Mouse (Mus musculus) bone marrow macrophage, adult 2 months (primary cell): ENCODE data around the gene Gm5773. TPM values are rescaled to one million over a fixed set of nuclear protein-coding genes. Genes with fewer than 3 reads are reported as not detected.
"Not testable (repeated sequence)": the region's sequence is repeated elsewhere in the genome, so short reads cannot be mapped to it uniquely, and the experiment has no call there.

ENCODE experiments used
- H3K27ac ChIP-seq: 2 replicates; pipeline ENCODE4 v1.5.1; 2012; ENCODE audit warnings: low read depth, low read length; ENCODE audit not compliant: insufficient read depth
- H3K4me1 ChIP-seq: 2 replicates; pipeline ENCODE4 v1.6.1; 2012; ENCODE audit warnings: low read length; ENCODE audit not compliant: control insufficient read depth, insufficient read depth
- H3K4me3 ChIP-seq: 2 replicates; pipeline ENCODE4 v1.5.1; 2012; ENCODE audit warnings: mild to moderate bottlenecking, low read length, moderate library complexity; ENCODE audit not compliant: insufficient read depth
- polyA plus RNA-seq: library from polyadenylated mRNA; stranded (reverse); fragments of >200 nt; gene quantifications from 2 replicates; pipeline ENCODE4 v1.2.4, GENCODE M21; 2012; ENCODE audit not compliant: missing spikeins, insufficient read depth, insufficient read length

Gm5773 gene
- polyA plus RNA-seq, result not detected in 2 replicates

DNA sequence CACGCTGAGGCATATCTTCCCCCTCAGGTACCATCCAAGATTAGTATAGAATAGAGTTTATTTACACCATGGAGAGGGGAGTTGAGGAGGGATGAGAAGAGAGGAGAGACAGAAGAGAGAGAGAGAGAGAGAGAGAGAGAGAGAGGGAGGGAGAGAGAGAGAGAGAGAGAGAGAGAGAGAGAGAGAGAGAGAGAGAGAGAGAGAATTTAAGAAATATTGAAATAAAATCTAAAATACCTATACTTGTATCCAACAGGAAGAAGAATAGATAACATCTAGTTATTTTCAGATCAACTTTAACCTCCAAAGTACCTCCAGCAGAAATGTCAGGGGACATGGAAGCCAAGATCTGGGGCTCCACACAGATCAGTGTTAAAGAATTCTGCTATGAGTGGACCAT lies at the start of gene Gm5773:
TSS of gene Gm5773 (plus strand) at position 301 of the 400 bp plus-strand sequence.
- H3K27ac ChIP-seq, H3K4me1 ChIP-seq, H3K4me3 ChIP-seq: not testable (repeated sequence)

- H3K4me3 ChIP-seq, H3K27ac ChIP-seq, H3K4me1 ChIP-seq: not testable (repeated sequence)
Observed at GRCm38 (mm10) chr3:93745475-93745874, 27.3 kb upstream of the Gm5773 start.

DNA sequence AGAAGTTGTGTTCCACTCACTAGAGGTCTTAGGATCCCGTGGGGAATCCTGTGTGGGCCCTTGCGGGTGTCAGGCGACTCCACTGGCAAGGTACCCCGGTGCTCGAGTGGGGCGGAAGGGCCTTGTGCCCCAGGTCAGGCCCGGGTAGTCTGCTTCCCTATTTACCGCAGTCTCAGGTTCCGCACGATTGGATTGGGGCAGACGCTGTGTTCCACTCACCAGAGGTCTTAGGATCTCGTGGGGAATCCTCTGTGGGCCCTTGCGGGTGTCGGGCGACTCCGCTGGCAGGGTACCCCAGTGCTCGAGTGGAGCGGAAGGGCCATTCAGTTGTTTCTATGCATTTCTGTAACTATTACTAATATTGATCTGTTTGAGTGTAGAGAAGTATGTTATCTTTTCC lies 18.8 kb upstream of the Gm5773 start:
- H3K4me3 ChIP-seq, H3K4me1 ChIP-seq, H3K27ac ChIP-seq: not testable (repeated sequence)

- not testable (repeated sequence) for H3K27ac ChIP-seq, H3K4me3 ChIP-seq, H3K4me1 ChIP-seq
Observed at GRCm38 (mm10) chr3:93796098-93796497, 23.3 kb downstream of the Gm5773 start, which contains the start of gene Tdpoz4. Tdpoz4 (plus strand) TSS chr3:93796398.

GRCm38 (mm10) chr3:93813341-93813740 lies 40.5 kb downstream of the Gm5773 start:
- H3K27ac ChIP-seq, H3K4me3 ChIP-seq, H3K4me1 ChIP-seq: not testable (repeated sequence)

Other genes starting within 250 kb of the Gm5773 start
- gene S100a10, start 217.9 kb upstream of the Gm5773 start, polyA plus RNA-seq, result 412 and 439 TPM in 2 replicates
- gene Tdpoz2, start 120.3 kb upstream of the Gm5773 start, polyA plus RNA-seq, result not detected in 2 replicates
- gene Tdpoz1, start 96.7 kb upstream of the Gm5773 start, polyA plus RNA-seq, result not detected in 2 replicates
- not detected in 2 replicates for gene Gm37596, start 79.9 kb upstream of the Gm5773 start, polyA plus RNA-seq
- not detected in 2 replicates for gene Tdpoz4, start 23.4 kb downstream of the Gm5773 start, polyA plus RNA-seq
- gene Tdpoz3, start 53.0 kb downstream of the Gm5773 start, polyA plus RNA-seq, result not detected in 2 replicates
- not detected in 2 replicates for gene Gm9117, start 170.5 kb downstream of the Gm5773 start, polyA plus RNA-seq
- gene Tdpoz5, start 188.3 kb downstream of the Gm5773 start, polyA plus RNA-seq, result not detected in 2 replicates